Mouse (Mus musculus) liver, embryonic 14.5 days (tissue): Measurements from ENCODE around the gene Mcat. TPM values are rescaled to one million over a fixed set of nuclear protein-coding genes. Genes with fewer than 3 reads are reported as not detected.

Experiments used
- ATAC-seq: fragments of 200-750 bp; cut with Nextera tagmentation; 2 replicates; pipeline ENCODE4 v1.8.0; 2017; ENCODE audit warnings: moderate number of reproducible peaks, mild to moderate bottlenecking, moderate library complexity; ENCODE audit not compliant: insufficient read depth
- DNase-seq, 3 experiments: peaks; one replicate each; pipeline ENCODE4 v3.0.0-alpha.2; 2012 to 2013; ENCODE audit warnings: low read depth in 3 of 3, low spot score in 3 of 3
- H3K27ac ChIP-seq: fragments of 300-500 bp; sonication (generic); 2 replicates; pipeline ENCODE4 v1.5.1; 2014; ENCODE audit warnings: moderate library complexity, mild to moderate bottlenecking, control low read depth, inconsistent platforms
- H3K27me3 ChIP-seq: fragments of 300-500 bp; sonication (generic); 2 replicates; pipeline ENCODE4 v1.6.1; 2014; ENCODE audit warnings: mild to moderate bottlenecking, low read length, moderate library complexity; ENCODE audit not compliant: control insufficient read depth, insufficient read depth
- H3K36me3 ChIP-seq: fragments of 300-500 bp; sonication (generic); replicated peaks from 2 replicates; pipeline ENCODE4 v1.6.1; 2014; ENCODE audit warnings: low read depth; ENCODE audit not compliant: control insufficient read depth, insufficient read depth
- H3K4me1 ChIP-seq, 2 experiments: fragments of 200-500 bp in 1 of 2; fragments of 300-500 bp in 1 of 2; sonication (generic) in 1 of 2; replicated peaks; 2 replicates each; pipeline ENCODE4 v1.6.1; 2012 to 2014; ENCODE audit warnings: antibody characterized with exemption in 1 of 2, inconsistent platforms in 1 of 2, low read length in 1 of 2; ENCODE audit not compliant: control insufficient read depth in 2 of 2, insufficient read depth in 2 of 2
- H3K4me2 ChIP-seq: fragments of 300-500 bp; sonication (generic); 2 replicates; pipeline ENCODE4 v1.6.1; 2014; ENCODE audit warnings: low read depth, mild to moderate bottlenecking, control low read depth, moderate library complexity
- H3K4me3 ChIP-seq, 2 experiments: fragments of 200-500 bp in 1 of 2; fragments of 300-500 bp in 1 of 2; sonication (generic) in 1 of 2; 2 replicates each; pipeline ENCODE4 v1.5.1; 2012 to 2014; ENCODE audit warnings: low read depth in 2 of 2, low read length in 2 of 2, mild to moderate bottlenecking in 2 of 2, control low read depth in 1 of 2, inconsistent platforms in 1 of 2, moderate library complexity in 1 of 2; ENCODE audit not compliant: insufficient read depth in 1 of 2
- H3K9ac ChIP-seq: fragments of 300-500 bp; sonication (generic); replicated peaks from 2 replicates; pipeline ENCODE4 v1.6.1; 2014; ENCODE audit warnings: mild to moderate bottlenecking, control low read depth, moderate library complexity
- H3K9me3 ChIP-seq: fragments of 300-500 bp; sonication (generic); 2 replicates; pipeline ENCODE4 v1.6.1; 2016; ENCODE audit warnings: low read length, mixed read lengths; ENCODE audit not compliant: control insufficient read depth
- CTCF ChIP-seq: IDR thresholded peaks from 2 replicates; pipeline ENCODE4 v1.5.1; 2016; ENCODE audit warnings: antibody characterized with exemption, low read depth, control low read depth
- EP300 ChIP-seq: IDR thresholded peaks from 2 replicates; pipeline ENCODE4 v1.6.1; 2016; ENCODE audit warnings: antibody characterized with exemption, low read depth
- WGBS: fragments of 180-500 bp; shearing (Covaris S2); extraction: QIAGEN DNeasy Blood & Tissue Kit; methylation state at CpG from one replicate; pipeline ENCODE4 v1.1.7; 2014; ENCODE audit not compliant: insufficient replicate concordance; 5-methylcytosine and 5-hydroxymethylcytosine counted together
- polyA plus RNA-seq, 2 experiments: library from polyadenylated mRNA; depleted of rRNA in 1 of 2; stranded (reverse) in 1 of 2; unstranded in 1 of 2; fragments of >200 nt; fragmentation: Nextera tagmentation in 1 of 2; extraction: Ambion mirVana in 1 of 2; gene quantifications; 2 replicates each; pipeline versions ENCODE4 v1.2.1 to v1.2.3; 2012 to 2014

The Mcat gene
- polyA plus RNA-seq, 2 experiments: 9.8 to 15.5 TPM

GRCm38 (mm10) chr15:83528892-83529291 lies 34.7 kb downstream of the Mcat start:
- no peak overlapping the region for H3K27ac ChIP-seq
- no peaks in the 10 kb centered on the region for H3K9me3 ChIP-seq
- no peak for ATAC-seq
- no peak overlapping the region for H3K9ac ChIP-seq
- TF ChIP-seq CTCF (no peak), EP300 (no peak)
- H3K4me3 ChIP-seq: no peak overlapping the region
- 50% methylated on average over 4 of the region's 4 CpGs for WGBS
- H3K4me1 ChIP-seq: peaks cover 0 to 6% of the 10 kb centered on the region in 2 experiments; a peak in 2 of 4 replicates
- no peaks in the 10 kb centered on the region for H3K36me3 ChIP-seq
- H3K27me3 ChIP-seq: peaks cover 62% of the 10 kb centered on the region
- DNase-seq: no peak
- H3K4me2 ChIP-seq: no peak overlapping the region

DNA sequence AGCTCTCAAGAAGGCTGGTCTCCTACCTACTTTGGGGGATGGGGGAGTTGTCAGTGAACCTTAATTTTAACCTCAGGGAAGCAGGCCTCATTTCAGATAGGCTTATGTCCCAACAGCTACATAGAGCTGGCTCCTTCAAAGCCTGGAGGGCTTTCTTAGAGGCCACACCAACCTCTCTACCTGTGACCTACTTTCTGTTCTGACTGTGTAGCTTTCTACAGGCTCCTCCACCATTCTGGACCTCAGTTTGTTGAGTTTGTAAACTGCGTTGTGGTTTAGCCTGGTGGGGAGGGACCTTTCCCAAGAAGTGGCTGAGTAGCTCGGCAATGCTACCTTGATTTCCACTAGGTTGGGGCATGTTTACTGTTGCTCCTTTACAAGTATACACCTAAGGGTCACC lies 35.8 kb downstream of the Mcat start:
- ATAC-seq: no peak
- peaks cover 62% of the 10 kb centered on the region for H3K27me3 ChIP-seq
- H3K9me3 ChIP-seq: no peaks in the 10 kb centered on the region
- H3K36me3 ChIP-seq: no peaks in the 10 kb centered on the region
- TF ChIP-seq CTCF (no peak), EP300 (no peak)
- H3K4me3 ChIP-seq: no peak overlapping the region
- peaks cover 0 to 7% of the 10 kb centered on the region in 2 experiments; a peak in 2 of 4 replicates for H3K4me1 ChIP-seq
- H3K4me2 ChIP-seq: no peak overlapping the region
- WGBS: 53% methylated on average over 2 of the region's 2 CpGs
- no peak for DNase-seq
- no peak overlapping the region for H3K27ac ChIP-seq
- H3K9ac ChIP-seq: no peak overlapping the region

- Histone ChIP-seq H3K27me3 (peaks cover 62% of the 10 kb centered on the region), H3K4me1 (peaks cover 0 to 7% of the 10 kb centered on the region in 2 experiments; a peak in 2 of 4 replicates), H3K4me2 (peak overlapping the region; percentile 77), H3K36me3 (no peaks in the 10 kb centered on the region), H3K4me3 (peak overlapping the region; percentile 37 to 59), H3K27ac (no peak overlapping the region), H3K9ac (peak overlapping the region; percentile 37), H3K9me3 (no peaks in the 10 kb centered on the region)
- ATAC-seq (peak; percentile 26; the same call in 1 of the 2 replicates), DNase-seq (no peak)
- 5% methylated on average over 26 of the region's 26 CpGs for WGBS
- TF ChIP-seq CTCF (no peak), EP300 (no peak)
Observed at GRCm38 (mm10) chr15:83527092-83527437, 36.5 kb downstream of the Mcat start.

DNA sequence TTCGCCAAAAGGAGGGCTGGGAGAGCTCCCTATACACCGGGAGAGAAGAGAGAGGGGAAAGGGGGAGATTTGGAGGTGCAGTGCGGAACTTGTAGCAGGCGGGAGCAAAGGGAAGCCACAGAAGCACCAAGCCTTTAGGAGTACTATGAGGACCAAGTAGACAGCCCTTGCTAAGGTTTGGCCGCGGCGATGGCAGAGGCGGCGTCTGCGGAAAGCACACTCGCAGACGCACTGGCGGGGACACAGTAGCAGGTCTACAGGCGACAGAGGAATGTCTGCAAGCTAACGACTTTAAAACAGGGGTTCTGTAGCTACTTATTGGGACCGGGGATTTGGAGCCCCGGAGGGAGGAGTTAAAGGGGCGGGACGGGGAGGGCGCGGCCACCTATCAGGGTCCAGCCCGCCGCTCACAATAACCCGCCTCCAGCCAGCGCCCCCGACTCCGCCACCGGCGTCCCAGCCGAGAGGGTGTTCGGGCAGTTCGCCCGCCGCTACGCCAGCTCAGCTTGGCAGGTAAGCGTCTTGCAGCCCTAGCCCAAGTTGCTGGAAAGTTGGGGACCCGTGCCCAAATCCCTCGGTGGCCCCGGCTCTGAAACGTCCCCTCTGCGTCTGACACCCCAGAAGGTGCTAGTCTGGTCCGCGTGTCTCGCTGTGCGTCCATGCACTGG lies 37.0 kb downstream of the Mcat start, which contains the start of gene Bik:
Gene Bik, plus strand, starts transcription at position 439 of the 668 bp plus-strand sequence.
- Histone ChIP-seq H3K4me2 (peak within 1 kb of the TSS; percentile 77), H3K36me3 (no peaks in the 10 kb centered on the region), H3K4me3 (peak within 1 kb of the TSS; percentile 43 to 59), H3K27ac (no peak within 1 kb of the TSS), H3K27me3 (peaks cover 62% of the 10 kb centered on the region), H3K4me1 (peaks cover 0 to 7% of the 10 kb centered on the region in 2 experiments; a peak in 2 of 4 replicates), H3K9ac (peak within 1 kb of the TSS; percentile 37), H3K9me3 (no peaks in the 10 kb centered on the region)
- DNase-seq: no peak
- no peak for TF ChIP-seq CTCF
- TF ChIP-seq EP300: no peak
- WGBS: 1% methylated on average over 45 of the region's 45 CpGs
- ATAC-seq: peak; percentile 58; the same call in 1 of the 2 replicates

DNA sequence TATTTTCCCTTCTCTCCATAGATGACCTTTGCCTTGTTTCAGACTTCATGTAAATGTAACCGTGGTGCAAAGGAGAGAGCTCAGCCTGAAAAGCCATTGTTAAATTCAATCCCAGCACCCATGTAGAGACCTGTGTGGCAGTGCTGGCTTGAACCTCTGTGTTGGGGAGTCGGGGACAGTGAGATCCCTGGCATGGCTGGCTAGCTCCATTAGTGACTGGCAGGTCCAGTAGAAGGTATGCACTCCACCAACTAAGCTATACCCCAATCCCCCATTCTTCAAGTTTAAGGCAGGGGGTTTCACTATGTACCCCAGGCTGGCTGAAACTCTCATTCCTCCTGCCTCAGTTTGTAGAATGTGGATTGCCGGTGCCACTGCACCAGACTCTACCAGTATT lies 39.3 kb downstream of the Mcat start:
- 61% methylated on average over 3 of the region's 3 CpGs for WGBS
- Histone ChIP-seq H3K27me3 (peaks cover 51% of the 10 kb centered on the region), H3K9me3 (no peaks in the 10 kb centered on the region), H3K4me1 (peaks cover 0 to 7% of the 10 kb centered on the region in 2 experiments; a peak in 2 of 4 replicates), H3K27ac (no peak overlapping the region), H3K9ac (no peak overlapping the region), H3K4me2 (no peak overlapping the region), H3K36me3 (no peaks in the 10 kb centered on the region), H3K4me3 (no peak overlapping the region)
- TF ChIP-seq CTCF (no peak), EP300 (no peak)
- no peak for DNase-seq
- ATAC-seq: no peak
